Mouse (Mus musculus) embryonic facial prominence, embryonic 15.5 days (tissue): ENCODE measurements around the gene Rragd. TPM values are rescaled to one million over a fixed set of nuclear protein-coding genes. Genes with fewer than 3 reads are reported as not detected.

ENCODE experiments used
- ATAC-seq: fragments of 200-750 bp; cut with Nextera tagmentation; 2 replicates; pipeline ENCODE4 v1.8.0; 2017; ENCODE audit warnings: low read depth, moderate TSS enrichment; ENCODE audit not compliant: insufficient number of reproducible peaks, low FRiP score, low TSS enrichment
- H3K27ac ChIP-seq: fragments of 300-500 bp; sonication (generic); replicated peaks from 2 replicates; pipeline ENCODE4 v1.5.1; 2015; ENCODE audit warnings: mild to moderate bottlenecking, inconsistent platforms
- H3K27me3 ChIP-seq: fragments of 300-500 bp; sonication (generic); 2 replicates; pipeline ENCODE4 v1.6.1; 2015; ENCODE audit warnings: inconsistent platforms
- H3K36me3 ChIP-seq: fragments of 300-500 bp; sonication (generic); 2 replicates; pipeline ENCODE4 v1.6.1; 2015; ENCODE audit warnings: mild to moderate bottlenecking, inconsistent platforms
- H3K4me1 ChIP-seq: fragments of 300-500 bp; sonication (generic); 2 replicates; pipeline ENCODE4 v1.6.1; 2015; ENCODE audit warnings: inconsistent platforms
- H3K4me2 ChIP-seq: fragments of 300-500 bp; sonication (generic); replicated peaks from 2 replicates; pipeline ENCODE4 v1.6.1; 2015; ENCODE audit warnings: mild to moderate bottlenecking, inconsistent platforms
- H3K4me3 ChIP-seq: fragments of 300-500 bp; sonication (generic); replicated peaks from 2 replicates; pipeline ENCODE4 v1.5.1; 2015; ENCODE audit warnings: mild to moderate bottlenecking, inconsistent platforms
- H3K9ac ChIP-seq: fragments of 300-500 bp; sonication (generic); 2 replicates; pipeline ENCODE4 v1.6.1; 2015; ENCODE audit warnings: inconsistent platforms
- H3K9me3 ChIP-seq: fragments of 300-500 bp; sonication (generic); replicated peaks from 2 replicates; pipeline ENCODE4 v1.6.1; 2016; ENCODE audit warnings: inconsistent platforms
- WGBS: fragments of 180-500 bp; shearing (Covaris S2); methylation state at CpG from one replicate; pipeline ENCODE4 v1.1.7; 2015; 5-methylcytosine and 5-hydroxymethylcytosine counted together
- polyA plus RNA-seq: library from polyadenylated mRNA; unstranded; fragments of >200 nt; fragmentation: Nextera tagmentation; extraction: Ambion mirVana; gene quantifications from 2 replicates; pipeline ENCODE4 v1.2.1, GENCODE M21; 2015

The Rragd gene
- polyA plus RNA-seq, 1 experiment from 2014 or later = 20.0 TPM

DNA sequence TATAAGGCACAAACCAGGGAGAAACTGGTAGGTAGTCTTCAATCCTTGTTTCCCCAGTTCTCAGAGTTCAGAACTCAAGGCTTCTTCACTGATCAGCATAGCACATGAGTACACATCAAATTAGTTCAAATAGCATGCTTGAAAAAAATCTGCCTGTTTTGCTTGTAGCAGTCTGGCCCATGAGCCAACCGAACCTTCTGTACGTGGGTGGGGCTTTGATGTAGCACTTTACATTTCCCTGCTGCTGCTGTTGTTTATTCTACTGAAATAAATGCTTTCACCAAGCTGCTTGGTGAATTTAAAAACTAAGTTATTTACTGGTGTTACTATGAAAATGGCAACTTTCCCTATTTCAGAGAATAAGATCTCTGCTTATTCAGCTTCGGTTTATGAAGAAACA, 69.2 kb downstream of the Rragd start:
- Histone ChIP-seq H3K36me3 (peaks cover 45% of the 10 kb centered on the region), H3K9ac (no peak overlapping the region), H3K27me3 (no peaks in the 10 kb centered on the region), H3K27ac (no peak overlapping the region), H3K4me2 (no peak overlapping the region), H3K9me3 (no peaks in the 10 kb centered on the region), H3K4me3 (no peak overlapping the region), H3K4me1 (no peaks in the 10 kb centered on the region)
- ATAC-seq = no peak
- WGBS = 79% methylated on average over 3 of the region's 3 CpGs

GRCm38 (mm10) chr4:33052650-33053049, 69.8 kb downstream of the Rragd start:
- Histone ChIP-seq H3K27me3 (no peaks in the 10 kb centered on the region), H3K9me3 (no peaks in the 10 kb centered on the region), H3K36me3 (peaks cover 42% of the 10 kb centered on the region), H3K4me1 (no peaks in the 10 kb centered on the region), H3K4me2 (no peak overlapping the region), H3K9ac (no peak overlapping the region), H3K4me3 (no peak overlapping the region), H3K27ac (no peak overlapping the region)
- ATAC-seq = no peak
- 84% methylated on average over 5 of the region's 5 CpGs for whole genome bisulfite sequencing

DNA sequence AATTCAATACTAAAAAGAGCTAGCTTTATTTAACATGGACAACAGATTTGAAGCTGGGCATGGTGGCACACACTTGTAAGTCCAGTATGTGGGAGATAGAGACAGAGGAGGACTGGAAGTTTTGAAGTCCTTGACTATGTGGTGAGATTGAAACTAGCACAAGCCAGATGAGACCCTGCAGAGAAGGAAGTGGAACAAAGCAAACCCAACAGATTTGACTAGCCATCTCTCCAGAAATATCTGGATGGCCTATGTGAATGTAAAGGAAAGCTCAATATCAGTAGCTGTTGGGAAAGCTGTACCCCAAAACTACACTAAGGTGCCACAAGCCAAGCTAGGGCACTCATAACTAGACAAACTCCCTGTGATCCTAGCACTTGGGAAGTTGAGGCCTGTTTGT, 71.6 kb downstream of the Rragd start:
- H3K27me3 ChIP-seq = no peaks in the 10 kb centered on the region
- H3K36me3 ChIP-seq = peaks cover 28% of the 10 kb centered on the region
- peaks cover 4% of the 10 kb centered on the region; the same call in 1 of the 2 replicates for H3K4me1 ChIP-seq
- H3K4me2 ChIP-seq = no peak overlapping the region
- H3K9me3 ChIP-seq = no peaks in the 10 kb centered on the region
- H3K27ac ChIP-seq = no peak overlapping the region
- H3K9ac ChIP-seq = no peak overlapping the region
- no peak overlapping the region for H3K4me3 ChIP-seq
- ATAC-seq = no peak

DNA sequence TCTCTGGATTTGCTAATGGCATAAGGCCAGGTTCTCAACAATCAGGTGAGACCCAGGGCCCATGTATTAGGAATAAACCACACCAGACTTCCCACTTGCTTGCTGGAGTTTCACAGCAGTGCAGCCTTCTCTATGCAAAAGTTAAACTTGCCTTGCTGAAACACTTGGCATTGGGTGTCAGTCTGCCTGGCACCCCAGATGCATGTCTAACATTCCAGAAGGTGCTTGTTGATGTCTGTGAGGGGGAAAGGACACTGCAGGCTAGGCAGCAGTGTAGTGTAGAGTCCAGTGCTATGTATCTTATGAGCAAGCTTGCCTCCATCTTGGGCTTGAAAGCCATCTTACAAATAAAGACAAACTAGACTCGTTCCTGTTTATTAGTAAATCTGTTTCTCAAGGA, 73.5 kb downstream of the Rragd start:
- peaks cover 4% of the 10 kb centered on the region; the same call in 1 of the 2 replicates for H3K4me1 ChIP-seq
- H3K9me3 ChIP-seq = no peaks in the 10 kb centered on the region
- peaks cover 15% of the 10 kb centered on the region; the same call in 1 of the 2 replicates for H3K36me3 ChIP-seq
- H3K27me3 ChIP-seq = no peaks in the 10 kb centered on the region
- no peak overlapping the region for H3K9ac ChIP-seq
- H3K27ac ChIP-seq = no peak overlapping the region
- no peak for ATAC-seq
- no peak overlapping the region for H3K4me2 ChIP-seq
- no peak overlapping the region for H3K4me3 ChIP-seq
- WGBS = 81% methylated on average over 1 of the region's 1 CpGs

GRCm38 (mm10) chr4:33057890-33058687, 75.3 kb downstream of the Rragd start:
- ATAC-seq = peak; percentile 57; the same call in 1 of the 2 replicates
- no peak overlapping the region for H3K4me3 ChIP-seq
- no peaks in the 10 kb centered on the region for H3K27me3 ChIP-seq
- H3K4me2 ChIP-seq = no peak overlapping the region
- H3K36me3 ChIP-seq = no peaks in the 10 kb centered on the region
- 40% methylated on average over 11 of the region's 11 CpGs for WGBS
- peaks cover 4% of the 10 kb centered on the region; the same call in 1 of the 2 replicates for H3K4me1 ChIP-seq
- H3K9ac ChIP-seq = no peak overlapping the region
- H3K9me3 ChIP-seq = no peaks in the 10 kb centered on the region
- peak overlapping the region; percentile 68; the same call in 1 of the 2 replicates for H3K27ac ChIP-seq

- ATAC-seq = no peak
- Histone ChIP-seq H3K36me3 (no peaks in the 10 kb centered on the region), H3K9me3 (no peaks in the 10 kb centered on the region), H3K4me3 (no peak overlapping the region), H3K4me2 (no peak overlapping the region), H3K27ac (no peak overlapping the region), H3K27me3 (no peaks in the 10 kb centered on the region), H3K9ac (no peak overlapping the region), H3K4me1 (peaks cover 4% of the 10 kb centered on the region; the same call in 1 of the 2 replicates)
- 24% methylated on average over 7 of the region's 7 CpGs for WGBS
These were observed 78.3 kb downstream of the Rragd start for GRCm38 (mm10) chr4:33061158-33061557.

GRCm38 (mm10) chr4:33062981-33063380, 80.1 kb downstream of the Rragd start, which contains the start of gene Gabrr2:
Gene Gabrr2 (plus strand): TSS chr4:33062999.
- WGBS = 80% methylated on average over 4 of the region's 4 CpGs
- Histone ChIP-seq H3K27me3 (no peaks in the 10 kb centered on the region), H3K4me2 (no peak within 1 kb of the TSS), H3K9me3 (no peaks in the 10 kb centered on the region), H3K27ac (no peak within 1 kb of the TSS), H3K4me3 (no peak within 1 kb of the TSS), H3K4me1 (peaks cover 2% of the 10 kb centered on the region; the same call in 1 of the 2 replicates), H3K36me3 (no peaks in the 10 kb centered on the region), H3K9ac (no peak within 1 kb of the TSS)
- no peak for ATAC-seq

DNA sequence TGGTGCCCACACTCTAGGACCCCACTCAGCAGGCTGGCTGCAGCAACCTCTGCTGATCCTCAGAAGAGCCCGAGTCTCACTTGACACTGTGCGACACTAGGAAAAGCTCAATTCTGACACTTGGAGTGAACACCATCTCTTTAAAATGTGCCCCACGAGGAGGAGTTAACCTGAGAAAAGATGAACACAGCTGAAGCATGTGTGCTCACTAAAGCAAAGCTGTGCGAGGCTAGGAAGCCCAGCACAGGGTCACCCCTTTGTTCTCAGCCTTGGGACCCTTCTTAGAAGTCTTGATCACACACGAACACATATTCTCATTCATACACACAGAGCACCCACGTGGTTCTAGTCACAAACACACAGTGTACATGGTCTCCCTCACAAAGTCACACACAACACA, 82.1 kb downstream of the Rragd start:
- H3K4me3 ChIP-seq = no peak overlapping the region
- H3K27me3 ChIP-seq = no peaks in the 10 kb centered on the region
- 67% methylated on average over 6 of the region's 6 CpGs for WGBS
- H3K4me2 ChIP-seq = no peak overlapping the region
- H3K36me3 ChIP-seq = no peaks in the 10 kb centered on the region
- H3K9me3 ChIP-seq = no peaks in the 10 kb centered on the region
- H3K27ac ChIP-seq = no peak overlapping the region
- no peaks in the 10 kb centered on the region for H3K4me1 ChIP-seq
- no peak for ATAC-seq
- no peak overlapping the region for H3K9ac ChIP-seq

DNA sequence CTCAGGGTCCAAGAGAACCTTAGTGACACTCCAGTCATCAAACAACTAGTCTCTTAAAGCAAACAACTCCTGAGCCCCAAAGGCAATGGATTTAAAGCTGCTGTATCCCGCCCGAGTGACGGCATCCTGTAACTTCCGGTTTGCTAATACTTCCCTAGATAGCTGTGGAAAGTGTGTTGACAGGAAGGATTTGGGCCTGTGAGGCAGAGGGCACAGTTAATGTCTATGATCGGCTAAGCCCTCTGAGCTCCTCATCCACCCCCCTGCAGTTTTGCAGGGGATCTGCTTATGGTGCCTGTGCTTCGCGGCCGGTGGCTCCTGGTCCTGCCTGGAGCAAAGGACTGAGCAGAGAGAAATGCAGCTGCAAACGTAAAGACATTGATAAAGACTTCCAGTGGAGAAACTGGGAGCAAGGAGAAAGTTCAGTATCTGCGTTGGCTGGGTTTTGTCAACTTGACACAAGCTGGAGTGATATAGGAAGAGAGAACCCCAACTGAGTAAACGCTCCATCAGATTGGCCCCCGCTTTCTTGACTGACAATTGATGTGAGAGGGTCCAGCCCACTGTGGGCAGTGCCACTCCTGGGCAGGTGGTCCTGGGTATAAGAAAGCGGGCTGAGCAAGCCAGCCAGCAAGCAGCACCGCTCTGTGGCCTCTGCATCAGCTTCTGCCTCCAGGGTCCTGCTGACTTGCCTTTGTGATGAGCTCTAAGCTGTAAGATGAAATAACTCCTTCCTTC, 83.6 kb downstream of the Rragd start:
- Histone ChIP-seq H3K4me2 (peak overlapping the region; percentile 2; the same call in 1 of the 2 replicates), H3K9ac (no peak overlapping the region), H3K4me3 (no peak overlapping the region)

DNA sequence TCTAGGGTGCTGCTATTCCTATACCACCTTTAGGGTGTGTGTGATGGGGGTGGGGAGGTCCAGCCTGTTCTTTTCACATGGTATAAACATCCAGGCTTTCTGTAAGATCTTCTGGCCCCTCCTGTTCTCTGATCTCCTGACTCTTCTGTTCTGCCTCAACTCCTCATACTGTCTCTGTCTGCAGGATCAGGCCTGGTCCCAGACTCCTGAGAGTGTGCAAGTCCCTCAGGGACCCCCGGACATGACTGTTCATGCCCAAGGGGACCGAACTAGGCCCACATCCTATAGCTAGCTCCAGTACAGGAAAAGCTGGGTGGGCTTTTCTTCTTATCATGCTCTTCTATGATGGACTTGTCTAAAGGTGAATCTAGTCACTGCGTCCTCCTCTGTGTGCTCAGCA, 84.5 kb downstream of the Rragd start:
- H3K27me3 ChIP-seq = no peaks in the 10 kb centered on the region
- ATAC-seq = no peak
- WGBS = 85% methylated on average over 3 of the region's 3 CpGs
- no peak overlapping the region for H3K27ac ChIP-seq
- H3K9me3 ChIP-seq = no peaks in the 10 kb centered on the region
- no peak overlapping the region for H3K9ac ChIP-seq
- no peak overlapping the region for H3K4me2 ChIP-seq
- H3K4me1 ChIP-seq = no peaks in the 10 kb centered on the region
- H3K4me3 ChIP-seq = no peak overlapping the region
- no peaks in the 10 kb centered on the region for H3K36me3 ChIP-seq

More for the DNA sequence above, 83.6 kb downstream of the Rragd start:
- no peaks in the 10 kb centered on the region for H3K36me3 ChIP-seq
- no peaks in the 10 kb centered on the region for H3K4me1 ChIP-seq
- ATAC-seq = no peak
- WGBS = 57% methylated on average over 14 of the region's 14 CpGs
- no peak overlapping the region for H3K27ac ChIP-seq
- H3K27me3 ChIP-seq = no peaks in the 10 kb centered on the region
- H3K9me3 ChIP-seq = no peaks in the 10 kb centered on the region

GRCm38 (mm10) chr4:33067826-33068225, 85.0 kb downstream of the Rragd start:
- Histone ChIP-seq H3K27ac (no peak overlapping the region), H3K4me3 (no peak overlapping the region), H3K36me3 (no peaks in the 10 kb centered on the region), H3K9me3 (no peaks in the 10 kb centered on the region), H3K27me3 (no peaks in the 10 kb centered on the region), H3K4me1 (no peaks in the 10 kb centered on the region), H3K9ac (no peak overlapping the region), H3K4me2 (no peak overlapping the region)
- 81% methylated on average over 6 of the region's 6 CpGs for WGBS
- ATAC-seq = no peak
